Mouse (Mus musculus): Measurements from ENCODE around the gene Rgmb.

Rgmb gene

DNA sequence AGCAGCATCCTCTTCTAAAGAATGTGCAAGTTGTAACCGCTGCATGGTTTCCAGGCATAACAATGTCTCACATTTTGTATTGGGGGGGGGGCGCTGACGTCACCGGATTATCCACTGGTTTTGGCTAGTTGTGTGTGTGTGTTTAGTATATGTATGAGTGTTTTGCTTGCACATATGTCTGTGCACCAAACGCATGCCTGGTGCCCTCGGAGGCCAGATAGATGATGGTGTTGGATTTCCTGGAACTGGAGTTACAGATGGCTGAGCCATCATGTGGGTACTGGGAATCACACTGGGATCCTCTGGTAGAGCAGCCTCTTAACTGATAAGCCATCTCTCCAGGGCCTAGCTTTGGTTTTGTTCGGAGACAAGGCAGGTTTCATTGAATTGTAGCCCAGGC is 8.5 kb downstream of the Rgmb start:
- no peak for DNase-seq (ENCODE audit: extremely low read depth, low read depth)

DNA sequence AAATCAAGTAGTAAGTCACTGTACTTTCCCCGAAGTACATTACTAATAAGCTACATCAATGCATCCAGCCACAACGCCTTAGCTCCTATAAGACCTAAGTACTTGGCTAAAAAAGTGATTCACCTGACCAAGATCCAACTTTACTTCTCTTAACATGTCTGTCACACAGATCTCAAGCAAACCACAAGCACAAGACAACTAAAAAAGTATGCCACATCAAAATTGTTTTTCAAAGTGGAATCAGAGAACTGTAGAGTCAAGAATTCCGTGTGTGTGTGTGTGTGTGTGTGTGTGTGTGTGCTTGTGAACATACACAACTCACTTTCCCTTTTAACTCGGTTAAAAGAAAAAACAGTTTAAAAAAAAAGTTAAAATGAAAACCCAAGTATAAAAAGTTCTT is 9.1 kb downstream of the Rgmb start:
- no peak for DNase-seq (ENCODE audit: extremely low read depth, low read depth)

DNA sequence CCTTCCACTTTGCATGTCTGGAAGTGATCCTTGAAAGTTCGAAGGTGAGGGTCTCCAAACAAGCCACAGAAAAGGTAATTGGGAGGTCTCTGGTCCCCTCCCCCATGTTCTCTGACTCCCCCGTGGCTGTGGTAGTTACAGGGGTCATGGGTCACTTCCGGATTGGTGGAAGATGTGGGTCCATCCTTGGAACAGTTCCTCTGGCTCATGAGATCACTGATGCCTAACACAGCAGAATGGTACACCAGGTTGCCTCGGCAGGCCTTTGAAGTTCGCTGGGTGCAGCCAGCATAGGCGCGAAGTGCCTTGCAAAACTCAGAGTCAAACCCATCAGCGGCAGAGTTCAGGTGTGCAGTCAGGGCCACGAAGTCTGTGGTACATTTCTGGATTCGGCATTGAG is 10.1 kb downstream of the Rgmb start:
- no peak for DNase-seq (ENCODE audit: extremely low read depth, low read depth)

DNA sequence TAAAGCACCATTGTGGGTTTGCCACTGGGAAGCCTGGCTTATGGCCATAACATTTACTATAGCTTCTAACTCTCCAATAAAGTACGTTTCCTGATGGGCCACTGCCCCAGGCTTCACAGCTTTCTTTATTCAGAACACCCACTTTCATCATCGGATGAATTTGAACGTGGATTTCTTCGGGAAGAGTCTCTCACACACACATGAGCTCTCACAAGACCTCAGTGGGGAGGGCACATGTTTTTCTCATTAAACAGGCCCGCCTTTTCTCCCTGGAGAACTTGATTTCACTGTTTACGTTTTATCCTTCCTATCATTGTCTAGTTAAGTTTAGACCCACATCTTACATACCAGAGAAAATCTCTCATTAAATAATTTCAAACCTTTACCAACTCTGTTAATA is 10.7 kb downstream of the Rgmb start:
- DNase-seq (ENCODE audit: extremely low read depth, low read depth): no peak

DNA sequence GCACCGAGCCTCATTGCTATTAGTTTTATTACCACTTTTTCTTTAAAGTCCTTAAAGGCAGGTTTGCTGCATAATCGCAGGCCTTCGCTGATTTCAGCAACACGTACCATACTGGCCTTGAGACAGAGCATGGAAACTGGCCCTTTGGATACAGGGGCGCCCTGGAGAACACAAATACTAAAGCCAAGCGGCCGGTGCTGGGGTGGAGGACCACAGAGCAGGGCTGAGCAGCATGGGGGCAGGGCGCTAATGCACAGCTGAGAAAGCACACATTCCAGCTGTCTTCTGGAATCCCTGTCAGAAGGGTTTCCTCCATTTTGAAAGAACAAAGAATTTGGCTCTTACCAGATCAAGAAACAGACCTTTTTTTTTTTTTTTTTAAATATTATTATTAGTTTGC is 12.5 kb downstream of the Rgmb start:
- no peak for DNase-seq (ENCODE audit: extremely low read depth, low read depth)

DNA sequence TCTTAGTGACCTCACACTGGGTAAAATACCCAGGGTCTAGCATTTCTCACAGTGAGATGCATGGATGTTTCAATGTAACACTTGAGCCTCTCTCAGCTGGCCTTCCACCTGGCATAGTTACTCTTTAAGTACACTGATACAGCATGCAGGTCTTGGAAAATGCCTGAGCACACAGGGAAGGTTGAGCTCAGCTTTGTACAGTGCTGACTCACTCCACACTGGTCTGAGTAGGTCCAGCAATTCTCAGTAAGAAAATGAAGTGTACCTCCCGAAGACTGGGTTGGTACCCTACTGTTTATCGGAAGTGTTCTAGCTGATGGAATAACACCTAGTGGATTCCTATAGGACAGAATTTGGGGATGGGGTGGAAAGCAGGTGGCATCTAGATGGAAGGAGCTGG is 13.2 kb downstream of the Rgmb start:
- DNase-seq (ENCODE audit: extremely low read depth, low read depth): no peak

DNA sequence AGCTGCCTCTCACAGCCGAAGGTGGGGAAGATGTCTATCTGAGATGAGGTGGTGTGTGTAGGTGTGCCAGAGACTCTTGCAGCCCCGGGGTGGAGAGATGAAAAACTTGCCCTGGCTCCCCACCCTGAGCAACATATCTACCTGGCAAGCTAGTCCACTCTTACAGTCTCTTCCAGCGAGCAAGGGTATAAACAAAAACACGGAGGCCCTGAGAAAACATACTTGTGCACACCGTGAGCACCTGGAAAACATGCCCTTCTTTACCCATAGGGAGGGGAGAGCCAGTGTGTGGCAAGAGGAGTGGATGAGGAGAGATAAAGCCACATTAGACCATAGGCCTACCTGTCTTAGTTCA is 13.8 kb downstream of the Rgmb start:
- DNase-seq (ENCODE audit: extremely low read depth, low read depth): no peak

DNA sequence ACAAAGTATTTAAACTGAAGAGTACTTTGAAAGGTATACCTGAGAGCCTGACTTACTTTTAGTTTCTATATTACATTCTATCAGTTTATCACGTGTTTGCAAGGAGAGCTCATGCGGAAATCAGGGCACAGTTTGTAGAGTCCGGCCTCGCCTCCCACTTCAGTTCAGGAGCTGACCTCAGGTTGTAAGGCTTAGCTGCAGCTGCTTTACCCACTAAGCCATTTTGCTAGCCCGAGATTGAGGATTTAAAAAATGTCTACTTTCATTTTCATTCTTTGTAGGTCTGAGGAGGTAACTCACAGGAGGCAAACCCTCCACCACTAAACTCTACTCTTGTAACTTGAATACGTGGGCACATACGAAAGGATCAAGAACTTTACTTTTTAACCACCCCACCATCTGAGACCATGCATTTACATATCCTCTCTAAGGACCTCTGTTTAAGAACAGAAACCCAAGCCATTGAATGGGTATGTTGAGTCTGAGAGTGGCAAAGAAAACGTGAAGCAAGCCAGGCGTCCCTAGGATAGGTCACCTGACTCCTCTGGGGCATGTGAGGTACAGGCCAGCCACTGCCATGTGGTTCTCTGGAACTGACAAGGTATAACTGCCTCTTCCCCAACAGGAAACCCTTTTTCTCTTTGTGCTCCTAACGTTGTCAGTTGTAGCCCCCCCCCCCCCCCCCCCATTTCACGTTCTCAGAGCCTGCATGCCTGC is 14.3 kb downstream of the Rgmb start:
- no peak for DNase-seq (ENCODE audit: extremely low read depth, low read depth)

DNA sequence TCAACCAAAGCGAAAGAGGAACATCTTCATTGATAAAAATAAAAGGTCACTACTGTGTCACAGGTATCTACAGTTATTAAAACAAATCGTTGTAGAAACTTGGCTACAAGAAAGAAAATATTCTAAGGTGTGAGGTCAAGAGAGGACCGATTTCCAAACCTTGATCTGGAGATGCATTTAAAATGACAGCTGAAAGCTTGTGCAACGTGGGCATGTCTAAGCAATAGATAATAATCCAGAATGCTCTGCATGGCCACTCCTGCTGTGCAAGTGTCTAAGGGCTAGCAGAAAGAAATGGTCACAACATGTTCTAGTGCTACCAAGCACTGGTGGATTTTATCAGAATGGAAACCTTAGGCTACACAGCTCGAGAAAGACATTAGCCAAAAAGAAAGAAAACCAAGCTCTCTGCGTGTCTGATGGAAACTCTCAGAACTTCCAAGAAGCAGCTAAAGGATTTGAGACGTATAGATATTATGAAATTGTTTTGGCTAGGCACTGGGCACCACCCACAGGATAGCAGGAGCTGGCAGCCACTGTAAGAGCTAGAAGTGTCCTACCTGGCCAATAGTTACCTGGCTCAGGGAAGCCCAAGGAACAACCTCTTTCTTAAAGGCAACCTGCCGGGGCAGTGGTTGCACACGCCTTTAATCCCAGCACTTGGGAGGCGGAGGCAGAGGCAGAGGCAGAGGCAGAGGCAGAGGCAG is 15.4 kb downstream of the Rgmb start:
- no peak for DNase-seq (ENCODE audit: extremely low read depth, low read depth)

DNA sequence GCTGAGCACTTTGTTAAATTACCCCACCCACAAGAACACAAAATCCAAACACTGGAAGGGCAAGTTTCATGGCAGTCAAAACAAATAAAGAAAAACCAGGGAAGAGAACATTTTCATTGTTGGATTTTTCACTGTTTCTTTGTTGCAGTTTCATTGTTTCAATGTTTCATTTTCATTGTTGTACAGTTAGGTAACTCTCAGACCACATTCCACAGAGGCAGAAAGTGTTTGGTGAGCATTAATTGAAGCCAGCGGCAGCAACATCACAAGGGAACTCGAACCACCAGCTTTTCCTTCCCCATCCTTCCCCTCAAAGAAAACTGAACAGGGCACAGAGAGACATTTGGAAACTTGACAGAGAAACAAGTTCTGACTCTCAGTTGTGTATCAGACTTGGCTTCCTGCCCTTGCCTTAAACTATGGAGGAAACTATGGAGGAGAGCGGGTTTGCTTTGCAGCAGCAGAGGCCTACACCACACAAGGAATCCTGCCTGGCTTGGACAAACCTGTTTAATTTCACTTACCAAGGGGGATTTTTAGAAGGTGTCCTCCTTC is 17.1 kb downstream of the Rgmb start:
- DNase-seq (ENCODE audit: extremely low read depth, low read depth): no peak

DNA sequence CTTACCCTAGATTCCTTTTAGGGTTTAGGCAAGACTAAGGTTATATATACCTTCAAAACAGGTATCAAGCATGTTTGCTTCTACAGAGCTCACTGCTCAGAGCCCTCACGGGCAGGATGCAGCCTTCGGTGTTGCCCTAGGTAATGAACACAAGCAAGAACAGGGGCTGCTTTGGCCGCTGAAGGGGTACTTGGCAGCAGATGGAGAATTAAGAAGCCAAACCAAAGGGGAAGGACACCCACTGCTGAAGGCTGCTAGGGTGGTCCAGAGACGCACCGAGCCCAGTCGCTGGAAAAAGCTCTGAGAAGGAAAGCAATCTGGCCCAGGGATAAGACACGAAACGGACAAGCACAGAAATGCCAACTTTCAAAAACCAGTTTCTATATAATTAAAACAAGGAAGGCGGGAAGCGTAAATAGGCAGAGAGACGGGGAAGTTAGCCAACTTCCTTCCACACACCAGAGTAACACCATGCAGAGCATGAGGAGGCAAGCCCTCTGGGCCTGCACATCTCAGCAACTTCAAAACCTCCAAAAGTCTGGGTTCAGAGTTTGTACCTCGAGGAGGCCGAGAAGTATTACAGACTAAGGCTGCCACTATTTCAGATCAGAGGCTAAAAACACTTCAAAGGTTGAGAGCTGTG is 18.6 kb downstream of the Rgmb start:
- no peak for DNase-seq (ENCODE audit: extremely low read depth, low read depth)

DNA sequence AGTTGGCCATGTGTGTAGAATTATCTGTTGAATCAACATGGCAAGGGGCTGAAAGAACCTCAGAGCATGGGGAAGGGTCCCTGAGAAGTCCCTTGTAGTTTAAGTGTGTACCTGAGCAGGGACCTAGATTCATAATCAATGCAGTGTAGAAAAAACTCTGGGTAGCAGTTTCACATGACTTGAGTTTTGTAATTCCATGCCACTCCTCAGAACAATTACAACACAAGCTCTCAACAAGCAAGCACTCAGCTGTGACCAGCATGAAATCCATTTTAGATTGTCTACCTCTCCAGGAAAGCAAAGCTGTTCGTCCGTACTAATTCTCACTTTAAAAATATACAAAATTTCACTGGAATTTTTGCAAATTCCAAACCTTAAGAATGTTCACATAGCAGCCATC is 20.9 kb downstream of the Rgmb start:
- no peak for DNase-seq (ENCODE audit: extremely low read depth, low read depth)

DNA sequence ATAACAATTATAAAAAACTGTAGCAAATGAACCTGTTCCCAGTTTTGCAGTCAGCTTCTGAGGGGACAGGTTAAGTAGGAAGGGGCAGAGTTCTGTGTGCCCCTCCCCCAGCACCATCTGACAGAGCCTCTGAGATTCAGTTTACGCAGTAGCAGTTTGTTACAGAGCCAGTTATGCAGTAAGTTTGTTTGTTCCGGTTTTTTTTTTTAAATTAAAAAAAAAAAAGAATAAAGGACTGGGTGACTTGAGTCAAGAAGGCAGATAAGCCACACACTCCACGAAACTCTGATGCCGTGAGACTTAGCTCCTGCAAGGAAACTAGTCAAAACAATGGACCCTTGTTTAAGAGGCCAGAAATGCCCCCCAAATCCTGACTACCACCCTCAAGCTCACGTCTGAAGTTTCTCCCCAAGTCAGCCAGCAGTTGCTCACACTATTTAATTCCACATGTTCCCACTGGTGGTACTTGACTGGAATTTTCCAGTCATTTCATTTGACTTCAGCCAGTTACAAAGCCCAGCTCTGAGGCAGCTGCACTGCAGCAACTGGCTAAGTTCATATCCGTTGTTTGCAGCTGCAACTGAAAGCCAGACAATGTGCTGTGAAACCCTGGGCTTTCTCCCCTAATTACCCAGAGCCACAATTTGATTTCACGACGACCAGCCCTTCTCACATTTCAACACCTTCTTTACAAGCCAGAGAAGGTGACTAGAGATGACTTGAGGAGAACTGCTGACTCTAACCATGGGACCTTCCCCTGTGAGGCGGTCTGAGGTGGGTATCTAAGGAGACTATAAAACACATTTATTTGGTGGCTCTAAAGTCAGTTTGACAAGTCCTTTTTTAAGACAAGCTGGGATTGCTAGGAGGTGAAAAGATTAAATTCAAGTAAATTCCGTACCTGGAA is 22.1 kb downstream of the Rgmb start:
- no peak for DNase-seq (ENCODE audit: extremely low read depth, low read depth)

DNA sequence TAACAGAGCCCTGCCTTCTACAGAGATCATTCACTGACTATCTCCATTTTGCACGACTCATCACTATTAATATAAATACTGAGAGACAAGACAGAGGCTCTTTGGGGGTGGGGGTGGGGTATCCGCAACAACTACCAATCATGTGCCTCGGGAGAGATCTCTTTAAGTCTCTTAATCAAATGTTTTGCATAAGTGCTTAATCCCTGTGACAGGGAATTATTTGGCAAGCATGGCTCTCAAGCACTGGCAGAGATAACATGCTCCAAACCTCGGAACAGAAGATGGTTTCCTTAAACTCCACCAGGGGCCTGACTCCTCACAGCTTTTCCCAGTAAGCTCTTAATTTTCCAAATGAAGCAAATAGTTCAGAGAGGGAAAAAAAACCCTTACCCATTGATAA is 22.8 kb downstream of the Rgmb start:
- DNase-seq (ENCODE audit: extremely low read depth, low read depth): no peak

DNA sequence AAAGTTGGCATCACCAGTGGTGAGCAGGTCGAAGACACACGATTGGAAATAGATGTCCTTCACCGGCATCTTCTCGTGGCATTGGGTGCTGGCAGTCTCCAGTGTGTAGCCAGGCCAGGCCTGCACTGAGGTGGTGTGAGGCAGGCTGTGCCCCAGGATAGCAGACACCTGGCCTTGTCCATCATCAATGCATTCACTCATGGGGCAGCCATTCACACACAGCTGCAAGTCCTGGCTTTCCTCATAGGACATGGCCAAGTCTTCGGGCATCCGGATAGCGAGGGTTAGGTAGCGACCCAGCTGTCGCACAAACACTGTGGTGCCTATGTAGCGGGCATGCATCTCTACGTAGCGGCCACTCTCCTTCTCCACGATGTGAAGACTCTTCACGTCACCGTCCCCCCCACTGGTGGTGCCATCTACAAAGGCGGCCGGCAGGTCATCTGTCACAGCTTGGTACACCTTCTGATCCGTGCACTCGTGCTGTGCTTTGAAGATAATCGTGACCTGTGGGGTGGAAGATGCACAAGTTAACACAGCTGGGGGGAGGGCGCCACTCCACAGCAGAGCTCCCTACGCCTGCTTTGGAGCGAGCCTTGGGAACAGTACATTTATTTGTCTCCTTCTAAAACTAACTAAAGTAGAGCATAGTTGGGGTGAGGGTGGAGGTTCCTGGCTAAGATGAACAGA is 23.4 kb downstream of the Rgmb start:
- no peak for DNase-seq (ENCODE audit: extremely low read depth, low read depth)

DNA sequence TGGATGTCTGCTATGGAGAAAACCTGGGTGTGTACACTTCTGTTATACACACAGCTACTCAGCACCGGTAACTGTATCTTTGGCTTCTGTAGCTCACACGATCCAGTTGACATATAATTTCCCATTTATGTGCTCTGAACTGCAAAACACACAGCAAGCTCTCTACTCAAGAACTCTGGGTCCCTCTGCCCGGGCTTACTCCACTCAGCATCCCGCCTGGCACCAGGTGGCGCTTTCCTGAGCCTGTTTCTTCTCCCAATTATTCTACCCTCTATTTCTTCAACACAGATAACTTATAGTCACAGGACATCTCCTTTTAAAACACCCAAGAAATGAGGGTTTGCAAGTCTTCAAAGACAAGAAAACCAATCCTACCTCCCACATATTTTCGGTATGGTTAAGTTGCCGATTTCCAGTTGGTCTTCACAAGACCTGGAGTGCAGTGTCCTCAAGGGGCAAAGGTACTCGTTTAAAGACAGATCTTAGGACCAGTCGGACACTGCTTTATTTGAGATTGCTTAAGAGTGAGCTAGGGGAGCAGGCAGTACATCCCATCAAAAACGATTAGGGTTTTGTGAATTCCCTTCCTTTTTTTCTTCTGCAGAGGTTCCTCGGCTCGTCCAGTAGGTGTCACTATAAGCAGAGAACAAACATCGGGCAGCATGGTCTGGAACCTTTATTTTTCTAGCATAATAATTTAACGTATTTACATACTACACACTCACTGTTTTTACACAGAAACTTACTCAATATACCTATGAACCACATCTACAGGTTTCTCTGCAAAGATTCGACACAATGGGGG is 26.6 kb downstream of the Rgmb start:
- DNase-seq (ENCODE audit: extremely low read depth, low read depth): peak; percentile 29

DNA sequence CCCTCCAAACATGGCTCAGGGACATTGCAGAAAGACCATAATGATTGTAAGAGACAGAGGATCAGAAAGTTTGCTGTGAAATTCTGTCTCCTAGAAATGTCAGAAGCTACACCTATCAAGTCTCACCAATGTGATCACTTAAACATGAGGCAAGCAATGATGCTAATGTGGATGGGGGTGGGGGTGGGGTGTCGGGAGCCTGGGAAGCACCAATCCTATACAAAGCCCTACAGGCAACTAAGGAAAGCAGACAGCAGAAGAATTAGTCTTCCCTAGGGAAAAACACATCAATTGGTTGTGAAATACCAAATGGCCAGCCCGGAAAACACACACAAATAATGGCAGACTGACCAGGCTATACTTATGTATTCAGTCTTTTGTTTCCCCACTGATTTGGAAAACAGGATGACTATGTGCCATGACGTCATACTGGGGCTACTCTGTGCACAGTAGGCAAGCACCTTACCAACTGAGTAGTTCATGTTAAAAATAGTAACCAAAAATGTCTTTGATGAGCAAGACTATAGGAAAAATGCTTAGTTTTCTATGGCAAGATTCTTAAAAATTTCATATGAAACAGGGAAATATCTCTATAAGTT is 31.5 kb downstream of the Rgmb start:
- no peak for DNase-seq (ENCODE audit: extremely low read depth, low read depth)

DNA sequence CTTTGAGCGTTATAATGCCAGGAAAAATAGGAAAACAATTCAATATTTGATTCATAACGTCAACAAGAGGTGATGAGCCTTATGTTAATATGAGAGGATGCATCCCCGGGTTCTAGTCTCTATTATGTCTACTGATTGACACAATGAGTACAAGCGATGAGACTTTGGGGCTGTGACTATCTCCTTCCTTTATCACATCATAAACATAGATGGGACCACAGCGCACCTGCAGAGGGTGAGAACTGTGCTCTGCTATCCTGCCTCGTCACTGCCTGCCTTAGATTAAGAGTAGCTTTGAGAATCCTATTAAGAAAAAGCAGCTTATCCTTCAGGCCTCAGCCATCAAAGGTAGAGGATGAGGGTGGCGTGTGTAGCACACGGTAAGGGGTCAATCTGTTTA is 40.1 kb downstream of the Rgmb start:
- no peak for DNase-seq (ENCODE audit: extremely low read depth, low read depth)

DNA sequence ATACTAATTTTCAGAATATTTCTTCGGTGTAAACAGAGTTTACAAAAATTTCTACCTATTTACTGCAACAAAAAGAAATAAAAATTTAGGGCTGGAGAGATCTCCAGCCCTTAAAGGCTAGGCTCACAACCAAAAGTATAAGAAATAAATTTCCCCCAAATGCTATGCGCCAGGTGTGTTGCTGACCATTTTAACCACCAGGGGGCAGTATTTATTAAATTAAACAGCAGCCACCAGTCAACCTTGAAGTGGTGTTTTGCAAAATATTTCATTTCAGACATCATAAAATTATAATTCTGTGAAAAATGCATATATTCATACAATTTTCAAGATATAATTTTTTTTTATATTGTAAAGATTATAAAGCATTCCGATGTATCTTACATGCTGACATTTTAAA is 43.8 kb downstream of the Rgmb start:
- DNase-seq (ENCODE audit: extremely low read depth, low read depth): peak; percentile 19

DNA sequence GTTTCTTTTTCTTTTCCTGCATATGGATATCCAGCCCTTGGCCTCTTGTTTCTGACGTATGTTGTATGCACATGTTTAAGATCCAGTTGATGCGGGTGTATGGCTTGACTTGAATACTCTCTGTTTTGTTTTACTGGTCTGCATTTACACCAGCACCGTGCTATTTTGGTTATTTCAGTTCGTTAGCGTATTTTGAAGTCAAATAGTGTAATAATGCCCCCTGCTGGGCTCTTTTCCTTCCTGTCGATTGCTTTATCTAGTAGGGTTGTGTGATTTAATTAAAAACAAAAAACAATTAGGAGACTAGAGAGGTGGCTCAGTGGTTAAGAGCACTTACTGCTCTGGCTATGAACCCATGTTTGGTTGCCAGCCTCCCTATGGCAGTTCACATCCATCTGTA is 52.9 kb downstream of the Rgmb start:
- no peak for DNase-seq (ENCODE audit: extremely low read depth, low read depth)
